In genomic region chr8:106379357-106379756, GRCm38 (mm10) we compare ENCODE assay signal across 23 mouse cellular contexts. TPM values are rescaled to one million over a fixed set of nuclear protein-coding genes. Genes with fewer than 3 reads are reported as not detected.
A peak's percentile ranks its signal among the peaks of the same experiment; 100 is the strongest.
DNase-seq lines count a peak whose midpoint lies in the region; ATAC-seq lines count a peak whose summit lies in the region.
"Had no signal": no experiment of that assay in that cellular context is flagged by ENCODE, and none has a peak within 500 bp of the region (broad histone marks: within the 10 kb centered on the region; RNA-seq: fewer than 3 reads in every experiment).

No protein-coding gene starts in this region.

- H3K4me1 ChIP-seq in heart, embryonic 13.5 days: peaks cover 38% of the 10 kb centered on the region
- H3K4me1 ChIP-seq: liver, embryonic 13.5 days had no signal

- DNase-seq in heart, adult 8-10 months (ENCODE audit: low spot score): no peak
- peak; percentile 3 for DNase-seq in thymus, postnatal 14 days
- no peak for DNase-seq in thymus, adult 18-20 months
- peak; percentile 5 for DNase-seq in naive thymus-derived CD4-positive, alpha-beta T cell, adult 2 months (ENCODE audit: low read depth)
- DNase-seq in cerebellum, postnatal 4 days (ENCODE audit: low spot score in 2 of 2): no peak
- DNase-seq in right cerebral cortex, postnatal 14 days: no peak
- DNase-seq: adrenal gland, postnatal 14 days; B cell, adult 2 months; cerebellum, adult 9-10 months; liver, embryonic 13.5 days; right cerebral cortex, adult 18-20 months; thymus, postnatal 36 days had no signal

- no peaks in the 10 kb centered on the region for H3K9me3 ChIP-seq in heart, embryonic 13.5 days
- H3K9me3 ChIP-seq: embryonic facial prominence, embryonic 15.5 days; hindbrain, embryonic 10.5 days; liver, embryonic 13.5 days; neural tube, embryonic 15.5 days had no signal

- peak overlapping the region; percentile 66; the same call in 1 of the 2 replicates for H3K27ac ChIP-seq in heart, embryonic 13.5 days (replicated peaks)
- H3K27ac ChIP-seq: embryonic facial prominence, embryonic 15.5 days; hindbrain, embryonic 10.5 days; kidney, postnatal 0 days; left cerebral cortex, adult 2 months; liver, embryonic 13.5 days; neural tube, embryonic 15.5 days had no signal

- no peak overlapping the region for H3K9ac ChIP-seq in heart, embryonic 13.5 days
- H3K9ac ChIP-seq: embryonic facial prominence, embryonic 15.5 days; liver, embryonic 13.5 days; lung, embryonic 14.5 days; neural tube, embryonic 15.5 days had no signal

- no peaks in the 10 kb centered on the region for H3K27me3 ChIP-seq in heart, embryonic 13.5 days (replicated peaks)
- H3K27me3 ChIP-seq: embryonic facial prominence, embryonic 15.5 days; liver, embryonic 13.5 days; neural tube, embryonic 15.5 days had no signal

- no peaks in the 10 kb centered on the region for H3K36me3 ChIP-seq in heart, embryonic 13.5 days
- H3K36me3 ChIP-seq: embryonic facial prominence, embryonic 15.5 days; hindbrain, embryonic 10.5 days; liver, embryonic 13.5 days; neural tube, embryonic 15.5 days had no signal

- peak overlapping the region; percentile 25; the same call in 1 of the 2 replicates for H3K4me2 ChIP-seq in heart, embryonic 13.5 days
- H3K4me2 ChIP-seq: embryonic facial prominence, embryonic 15.5 days; liver, embryonic 13.5 days; lung, embryonic 14.5 days; midbrain, embryonic 11.5 days; neural tube, embryonic 15.5 days had no signal

- WGBS in heart, embryonic 13.5 days: 72% methylated on average over 5 of the region's 5 CpGs

- no peak overlapping the region for H3K4me3 ChIP-seq in heart, embryonic 13.5 days
- H3K4me3 ChIP-seq: embryonic facial prominence, embryonic 15.5 days; hindbrain, embryonic 10.5 days; left cerebral cortex, adult 2 months; liver, embryonic 13.5 days; neural tube, embryonic 15.5 days had no signal

- ATAC-seq in heart, embryonic 13.5 days (ENCODE audit: extremely low read depth, insufficient number of reproducible peaks, low FRiP score, low TSS enrichment): no peak
- ATAC-seq: forebrain, embryonic 14.5 days; hindbrain, embryonic 16.5 days had no signal

RNA-seq across cellular contexts. Expression of gene Zfp90, which starts 35.8 kb away (rescaled TPM):
- polyA plus RNA-seq in heart, embryonic 13.5 days (2015; fragmentation: Nextera tagmentation; extraction: Ambion mirVana): 13.9 and 15.3 TPM in 2 replicates
- 1 to 10 TPM; 2.2 to 3.6 (median 3.1) TPM for total RNA-seq in heart, adult 8-10 months (2022)

RNA-seq across cellular contexts. Expression of gene Smpd3, which starts 41.6 kb away (rescaled TPM):
- polyA plus RNA-seq in heart, embryonic 13.5 days (2015; fragmentation: Nextera tagmentation; extraction: Ambion mirVana): 1.6 and 2.0 TPM in 2 replicates
- total RNA-seq in heart, adult 8-10 months (2022): 1 to 10 TPM; 2.5 to 3.2 (median 2.6) TPM
- total RNA-seq: granulocyte monocyte progenitor cell, adult 5-6 weeks had no signal

Comparison
In these comparisons a context has a peak if more than half of its experiments do, and no peak if none do; other contexts are left out.
1. DNase-seq: peak in thymus, postnatal 14 days (single experiment) and naive thymus-derived CD4-positive, alpha-beta T cell, adult 2 months (single experiment); none in heart, adult 8-10 months (single experiment), thymus, adult 18-20 months (0 of 2), cerebellum, postnatal 4 days (0 of 2) and right cerebral cortex, postnatal 14 days (single experiment).